8 mouse cellular contexts compared by ENCODE assay signal in the genomic region with DNA sequence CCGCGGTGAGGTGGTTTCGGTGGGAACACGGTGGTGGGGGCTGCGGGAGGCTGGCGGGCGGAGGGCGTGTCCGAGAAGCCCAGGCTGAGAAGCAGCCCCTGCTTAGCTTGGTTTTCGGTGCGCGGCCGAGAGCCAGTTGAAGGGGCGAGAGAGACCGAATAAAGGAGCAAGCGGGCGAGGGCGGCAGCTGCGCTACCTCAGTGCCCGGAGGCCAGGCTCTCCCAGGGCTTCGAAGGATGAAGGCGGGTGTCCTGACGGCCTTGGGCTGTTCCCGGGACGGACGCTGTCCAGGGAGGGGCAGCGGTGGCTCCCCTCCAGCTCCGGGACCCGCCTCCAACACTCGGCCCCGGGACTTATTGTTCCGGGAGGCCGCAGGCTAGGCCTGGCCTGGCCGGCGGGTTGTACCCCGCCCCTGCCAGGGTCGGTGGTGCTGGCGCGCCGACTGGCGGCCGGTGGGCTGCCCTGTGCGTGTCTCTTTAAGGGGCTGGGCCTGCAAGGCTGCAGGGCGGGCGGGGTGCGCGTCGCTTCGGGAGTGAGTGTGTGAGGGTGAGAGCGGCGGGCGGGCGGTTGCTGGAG. TPM values are rescaled to one million over a fixed set of nuclear protein-coding genes. Genes with fewer than 3 reads are reported as not detected.
A peak's percentile ranks its signal among the peaks of the same experiment; 100 is the strongest.
DNase-seq lines count a peak whose midpoint lies in the region; ATAC-seq lines count a peak whose summit lies in the region.

No protein-coding gene starts in this region.

- intact Hi-C loops in gastrocnemius, postnatal 14 days (cut with DNase I; ENCODE audit: low total_unique reads): loop anchor here (5.0 to 10.0 kb wide), 2 partner anchors 57 to 120 kb away; a partner anchor contains a TSS
- intact Hi-C loops in left cerebral cortex, postnatal 14 days (cut with DNase I): loop anchor here (2.0 to 5.0 kb wide), 2 partner anchors 55 to 119 kb away; a partner anchor contains a TSS

- no peaks in the 10 kb centered on the region for H3K27me3 ChIP-seq in intestine, embryonic 14.5 days (replicated peaks; ENCODE audit: control insufficient read depth, insufficient read depth, low read length)

- peak overlapping the region; percentile 95 for H3K4me3 ChIP-seq in intestine, embryonic 14.5 days (ENCODE audit: low read depth, low read length)

- H3K36me3 ChIP-seq in intestine, embryonic 14.5 days (ENCODE audit: control insufficient read depth, insufficient read depth, low read length): no peaks in the 10 kb centered on the region

- peak overlapping the region; percentile 99 for H3K27ac ChIP-seq in intestine, embryonic 14.5 days (ENCODE audit: low read depth)

- H3K9me3 ChIP-seq in intestine, embryonic 14.5 days (ENCODE audit: control insufficient read depth, low read length): no peaks in the 10 kb centered on the region

- peak; percentile 99 for ATAC-seq in intestine, embryonic 14.5 days (replicated peaks; ENCODE audit: low FRiP score, low TSS enrichment, low read depth)

- 2% methylated on average over 40 of the region's 53 CpGs for WGBS in intestine, embryonic 14.5 days

- peak overlapping the region; percentile 44 for H3K4me2 ChIP-seq in intestine, embryonic 14.5 days (ENCODE audit: low read length)

- peak overlapping the region; percentile 99 for H3K9ac ChIP-seq in intestine, embryonic 14.5 days (ENCODE audit: low read length)

- peak; percentile 98 for DNase-seq in adrenal gland, adult (ENCODE audit: inconsistent age in 2 of 2, low spot score in 1 of 2)
- peak; percentile 97 for DNase-seq in embryo, embryonic 10.5 days (ENCODE audit: low spot score)
- DNase-seq in gastrocnemius, postnatal 14 days: peak; percentile 97
- DNase-seq in intestine, embryonic 14.5 days (ENCODE audit: low spot score): peak; percentile 93
- DNase-seq in left cerebral cortex, postnatal 14 days (ENCODE audit: low spot score in 2 of 2): peak; percentile 93 to 95
- peak; percentile 97 for DNase-seq in mesoderm, embryonic 11.5 days (ENCODE audit: low read depth, low spot score)
- peak; percentile 88 to 91 for DNase-seq in right cerebral cortex, postnatal 36 days (ENCODE audit: low spot score in 2 of 2)
- peak; percentile 98 for DNase-seq in yolk sac, embryonic 10.5 days (ENCODE audit: low spot score)

- H3K4me1 ChIP-seq in intestine, embryonic 14.5 days (replicated peaks; ENCODE audit: control insufficient read depth, insufficient read depth, low read length): peaks cover 14% of the 10 kb centered on the region

RNA-seq across cellular contexts. Expression of a gene that starts 0.4 kb away (rescaled TPM):
- 10 to 100 TPM; 31.1 to 33.9 TPM for total RNA-seq in gastrocnemius, postnatal 14 days (2021)
- polyA plus RNA-seq in intestine, embryonic 14.5 days (2014; fragmentation: Nextera tagmentation; extraction: Ambion mirVana): 49.7 and 55.2 TPM in 2 replicates
- 10 to 100 TPM; 69.3 to 71.6 TPM for total RNA-seq in left cerebral cortex, postnatal 14 days (2021)

RNA-seq across cellular contexts. Expression of a gene that starts 55.2 kb away (rescaled TPM):
- under 1 TPM; 0.16 to 0.20 TPM for total RNA-seq in gastrocnemius, postnatal 14 days (2021)
- polyA plus RNA-seq in intestine, embryonic 14.5 days (2014; fragmentation: Nextera tagmentation; extraction: Ambion mirVana): 1.3 and 1.4 TPM in 2 replicates
- total RNA-seq in left cerebral cortex, postnatal 14 days (2021): 1 to 10 TPM; 4.6 to 6.4 TPM

RNA-seq across cellular contexts. Expression of a gene that starts 55.5 kb away (rescaled TPM):
- total RNA-seq in gastrocnemius, postnatal 14 days (2021): 1 to 10 TPM; 6.6 to 8.4 TPM
- 7.6 and 9.1 TPM in 2 replicates for polyA plus RNA-seq in intestine, embryonic 14.5 days (2014; fragmentation: Nextera tagmentation; extraction: Ambion mirVana)
- 10 to 100 TPM; 31.4 to 33.8 TPM for total RNA-seq in left cerebral cortex, postnatal 14 days (2021)

Comparison
In these comparisons a context has a peak if more than half of its experiments do, and no peak if none do; other contexts are left out.
1. Peak in every context shown above with its lines: DNase-seq, ATAC-seq, H3K4me3 ChIP-seq and H3K27ac ChIP-seq.
2. RNA of a gene that starts 55.2 kb away (total RNA-seq): 4.6 to 6.4 TPM in left cerebral cortex, postnatal 14 days; 0.16 to 0.20 TPM in gastrocnemius, postnatal 14 days; every median in the first group is over 4 times any median in the second.